Mouse (Mus musculus) natural killer cell, adult 2 months (primary cell): ENCODE results near the gene Nfib.

Experiments used
- DNase-seq, 2 experiments: peaks; one replicate each; pipeline ENCODE4 v3.0.0; 2022; ENCODE audit warnings: low spot score in 2 of 2

Gene Nfib

GRCm38 (mm10) chr4:82704841-82705794, at the start of gene Nfib:
Nfib (minus strand) TSS chr4:82705750.
- DNase-seq = no peak

DNA sequence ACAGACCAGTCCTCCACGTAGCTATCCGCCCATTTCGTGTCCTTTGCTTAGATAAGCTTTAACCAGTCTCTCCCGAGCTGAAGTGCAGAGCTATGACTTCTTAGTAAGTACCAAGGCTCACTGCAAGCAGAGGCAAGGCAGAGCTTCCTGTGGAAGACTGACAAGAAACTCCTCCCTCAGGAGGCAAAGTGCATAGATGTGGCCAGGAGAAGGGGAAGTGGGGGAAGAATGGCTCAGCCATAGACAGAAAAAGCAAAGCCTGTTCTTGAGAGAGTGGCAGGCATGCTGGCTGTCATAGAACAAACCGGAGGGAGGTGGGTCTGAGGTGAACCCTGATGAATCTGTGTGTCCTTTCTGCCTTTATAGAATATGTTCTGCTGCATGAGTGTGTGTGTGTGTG, 30.2 kb upstream of the Nfib start:
- no peak for DNase-seq

DNA sequence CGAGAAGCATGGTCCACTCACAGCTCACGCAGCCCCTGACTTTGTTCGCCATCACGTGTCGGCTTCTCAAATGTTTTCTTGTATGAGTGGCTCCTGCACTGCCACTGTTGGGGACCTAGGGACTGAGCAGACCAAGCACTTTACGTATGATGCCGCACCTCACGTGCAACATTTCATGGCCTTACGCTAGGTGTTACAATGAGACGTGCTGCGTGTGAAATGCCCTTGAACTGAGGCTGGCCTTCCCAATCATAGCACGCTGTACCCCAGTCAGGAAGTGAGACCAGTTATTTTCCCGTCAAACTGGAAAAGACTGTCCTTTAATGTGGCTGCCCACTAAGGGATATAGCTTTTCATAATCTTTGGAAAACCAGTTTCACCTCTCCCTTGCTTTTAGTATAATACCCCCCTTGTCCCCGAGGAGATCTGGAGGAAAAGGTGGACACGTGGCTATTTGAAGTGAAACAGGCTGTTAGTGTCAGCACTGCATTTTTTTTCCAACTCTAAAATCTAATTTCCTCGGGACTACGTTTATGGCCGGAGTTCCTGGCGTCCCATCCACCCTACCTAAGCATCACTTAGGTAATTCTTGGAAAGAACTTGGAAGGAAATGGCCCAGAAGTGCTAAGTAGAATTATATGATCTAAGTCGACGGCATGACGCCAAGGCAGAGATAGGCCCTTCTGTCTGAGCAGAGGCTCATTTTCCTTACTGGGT, 29.4 kb upstream of the Nfib start:
- DNase-seq = no peak

- no peak for DNase-seq
Observed at GRCm38 (mm10) chr4:82734348-82734747, 28.8 kb upstream of the Nfib start.

- no peak for DNase-seq
Observed at GRCm38 (mm10) chr4:82733636-82734035, 28.1 kb upstream of the Nfib start.

DNA sequence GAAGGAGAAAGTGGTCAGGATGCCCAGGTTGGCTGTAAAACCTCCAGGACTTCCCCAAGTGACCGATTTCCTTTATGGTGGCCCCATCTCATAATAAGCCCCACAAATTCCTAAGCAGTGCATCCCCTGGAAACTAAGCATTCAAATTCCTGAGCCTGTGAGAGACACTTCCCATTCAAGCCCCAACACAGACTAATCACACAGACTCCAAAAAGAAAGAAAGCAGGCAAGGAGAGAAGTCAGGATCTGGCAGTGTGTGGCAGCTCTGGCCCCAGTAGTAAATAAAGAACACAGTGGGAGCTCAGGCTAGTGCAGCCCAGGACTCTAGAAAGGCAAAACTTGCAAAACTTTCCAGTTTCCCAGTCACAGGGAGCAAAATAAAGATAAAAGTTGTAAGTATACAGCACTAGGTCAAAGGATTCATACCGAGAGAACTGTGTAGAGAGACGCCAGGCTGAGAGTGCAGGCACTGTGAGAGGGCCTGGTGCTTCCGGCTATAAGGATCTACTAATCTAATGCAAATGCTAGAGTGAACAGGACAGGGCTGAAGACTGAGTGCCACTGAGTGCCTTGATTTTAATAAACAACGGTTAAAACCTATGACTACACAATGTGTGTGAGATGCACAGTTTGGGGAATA, 24.8 kb upstream of the Nfib start:
- DNase-seq = no peak

- no peak for DNase-seq
Observed at GRCm38 (mm10) chr4:82724058-82724457, 18.5 kb upstream of the Nfib start.

- DNase-seq = no peak
Observed at GRCm38 (mm10) chr4:82723048-82723447, 17.5 kb upstream of the Nfib start.

GRCm38 (mm10) chr4:82715833-82716232, 10.3 kb upstream of the Nfib start:
- no peak for DNase-seq

DNA sequence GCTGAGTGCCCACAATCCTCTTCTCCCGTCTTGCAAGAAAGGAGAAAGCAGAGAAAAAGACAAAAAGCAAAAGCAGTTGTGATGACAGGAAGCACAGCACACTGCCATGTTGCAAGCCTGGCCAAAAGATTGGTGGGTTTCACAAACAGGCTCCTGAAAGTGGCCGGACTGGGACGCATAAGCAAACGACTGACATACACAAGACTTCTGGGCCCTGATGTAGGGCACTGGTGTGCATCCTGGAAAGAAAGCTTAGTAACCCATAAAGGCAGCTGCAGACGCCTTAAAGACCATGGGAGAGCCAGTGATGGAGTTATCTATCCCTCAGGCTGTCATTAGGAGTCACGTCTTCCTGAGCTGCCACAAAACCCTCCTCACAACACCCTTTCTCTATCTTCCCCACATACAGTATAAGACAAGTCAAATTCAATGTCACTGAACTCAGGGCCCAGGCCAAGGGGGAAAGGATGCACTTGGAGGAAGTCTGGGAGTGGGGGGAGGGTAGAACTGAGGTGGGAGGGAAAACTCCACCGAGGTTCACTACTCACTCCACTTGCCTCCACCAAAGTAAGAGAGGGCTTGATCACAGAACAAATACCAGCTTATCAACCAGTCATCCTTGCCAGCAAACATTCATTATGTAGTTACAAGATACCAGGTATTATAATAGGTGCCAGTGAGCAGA, 6.2 kb upstream of the Nfib start:
- DNase-seq = no peak

GRCm38 (mm10) chr4:82709666-82710065, 4.1 kb upstream of the Nfib start:
- DNase-seq = no peak

- DNase-seq = no peak
Observed at GRCm38 (mm10) chr4:82706012-82706411, 462 bp upstream of the Nfib start.

DNA sequence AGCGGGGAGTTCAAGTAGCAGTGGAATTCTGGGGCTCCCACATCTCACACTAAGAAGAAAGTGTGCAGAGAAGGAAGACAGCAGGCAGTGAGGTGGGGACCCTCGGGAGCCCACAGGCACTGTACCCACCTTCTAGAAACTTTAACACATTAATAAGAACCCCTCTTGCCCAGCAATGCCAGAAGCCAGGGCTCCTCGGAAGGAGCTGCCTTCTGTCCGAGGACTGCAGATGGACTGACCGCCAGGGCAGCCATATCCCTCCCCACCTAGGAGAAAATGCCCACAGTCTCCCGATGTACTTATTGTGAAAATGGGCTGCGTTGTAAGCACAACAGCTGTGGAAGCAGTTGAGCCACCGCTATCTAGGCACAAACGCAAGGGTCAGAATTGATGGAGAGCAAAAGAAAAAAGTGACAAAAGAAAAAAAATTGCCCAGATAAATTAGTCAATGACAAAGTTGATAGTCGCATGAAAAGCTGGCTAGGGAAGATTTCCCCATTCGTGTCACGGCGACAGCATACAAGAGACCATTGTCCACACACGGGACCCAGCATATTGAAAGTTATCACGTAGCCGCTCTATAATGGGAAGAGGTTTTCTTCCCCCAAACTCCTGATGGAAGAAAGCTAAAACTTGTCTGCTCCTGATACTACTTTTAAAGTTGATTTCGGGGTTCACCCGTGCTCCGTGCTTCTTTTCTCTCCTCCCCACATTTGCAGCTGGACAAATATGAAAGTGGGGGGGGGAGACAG, 1.3 kb downstream of the Nfib start:
- DNase-seq = no peak

GRCm38 (mm10) chr4:82702808-82703207, 2.7 kb downstream of the Nfib start:
- DNase-seq = no peak

- no peak for DNase-seq
Observed at GRCm38 (mm10) chr4:82699504-82699903, 6.0 kb downstream of the Nfib start.

DNA sequence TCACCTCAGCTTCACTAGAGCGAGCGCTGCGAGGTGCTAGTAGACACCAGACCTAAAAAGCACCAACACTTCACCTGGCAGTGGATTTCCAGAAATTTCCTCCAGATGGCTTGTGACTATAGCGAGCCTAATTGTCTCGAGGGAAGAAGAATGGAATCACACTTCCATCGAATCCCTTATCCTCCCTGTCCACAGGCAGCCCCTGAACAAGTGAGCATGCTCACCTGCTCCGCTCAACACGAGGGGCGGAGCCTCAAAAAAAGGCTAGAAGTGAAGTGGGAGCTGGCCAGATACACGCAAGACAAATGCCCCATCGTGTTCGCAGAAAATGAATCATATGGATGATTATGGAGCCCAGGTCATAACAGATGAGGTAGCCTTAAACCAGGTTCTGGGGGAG, 6.9 kb downstream of the Nfib start:
- DNase-seq = no peak

DNA sequence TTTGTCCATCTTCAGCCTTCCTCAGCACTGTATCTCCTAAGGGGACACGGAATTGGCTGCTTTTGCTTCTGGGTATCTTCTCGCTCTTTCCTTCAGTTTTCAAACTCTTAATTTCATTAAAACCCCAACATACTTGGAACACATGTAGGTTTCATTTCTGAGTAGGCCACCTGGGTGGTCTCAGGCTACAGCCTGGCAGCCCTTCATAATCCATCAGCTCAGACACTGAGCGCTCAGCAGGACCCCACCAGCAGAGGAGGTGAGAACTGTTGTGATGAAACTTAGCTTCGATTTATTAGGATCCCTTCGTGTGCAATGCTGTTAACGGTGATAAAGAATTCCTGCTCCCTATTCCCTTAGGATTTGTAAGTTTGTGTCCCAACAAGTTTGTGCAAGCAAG, 8.4 kb downstream of the Nfib start:
- DNase-seq = no peak

GRCm38 (mm10) chr4:82695760-82696501, 9.6 kb downstream of the Nfib start:
- no peak for DNase-seq

GRCm38 (mm10) chr4:82692009-82692326, 13.6 kb downstream of the Nfib start:
- DNase-seq = no peak

- no peak for DNase-seq
Observed at GRCm38 (mm10) chr4:82691126-82692008, 14.2 kb downstream of the Nfib start.
